Mouse (Mus musculus) liver, embryonic 15.5 days (tissue): ENCODE results near the gene Parp12. TPM values are rescaled to one million over a fixed set of nuclear protein-coding genes. Genes with fewer than 3 reads are reported as not detected.
A peak's percentile ranks its signal among the peaks of the same experiment; 100 is the strongest.

Experiments
- ATAC-seq: fragments of 200-750 bp; cut with Nextera tagmentation; 2 replicates; pipeline ENCODE4 v1.8.0; 2017; ENCODE audit warnings: moderate number of reproducible peaks, mild to moderate bottlenecking, moderate library complexity; ENCODE audit not compliant: insufficient read depth
- H3K27ac ChIP-seq: fragments of 300-500 bp; sonication (generic); replicated peaks from 2 replicates; pipeline ENCODE4 v1.5.1; 2015; ENCODE audit warnings: mild to moderate bottlenecking, inconsistent platforms
- H3K27me3 ChIP-seq: fragments of 300-500 bp; sonication (generic); 2 replicates; pipeline ENCODE4 v1.6.1; 2015; ENCODE audit warnings: mild to moderate bottlenecking, inconsistent platforms
- H3K36me3 ChIP-seq: fragments of 300-500 bp; sonication (generic); replicated peaks from 2 replicates; pipeline ENCODE4 v1.6.1; 2015; ENCODE audit warnings: moderate library complexity, mild to moderate bottlenecking, inconsistent platforms
- H3K4me1 ChIP-seq: fragments of 300-500 bp; sonication (generic); replicated peaks from 2 replicates; pipeline ENCODE4 v1.6.1; 2015; ENCODE audit warnings: inconsistent platforms
- H3K4me2 ChIP-seq: fragments of 300-500 bp; sonication (generic); 2 replicates; pipeline ENCODE4 v1.6.1; 2015; ENCODE audit warnings: moderate library complexity, mild to moderate bottlenecking, inconsistent platforms
- H3K4me3 ChIP-seq: fragments of 300-500 bp; sonication (generic); replicated peaks from 2 replicates; pipeline ENCODE4 v1.5.1; 2015; ENCODE audit warnings: mild to moderate bottlenecking, inconsistent platforms
- H3K9ac ChIP-seq: fragments of 300-500 bp; sonication (generic); 2 replicates; pipeline ENCODE4 v1.6.1; 2015; ENCODE audit warnings: moderate library complexity, mild to moderate bottlenecking, inconsistent platforms
- H3K9me3 ChIP-seq: fragments of 300-500 bp; sonication (generic); replicated peaks from 2 replicates; pipeline ENCODE4 v1.6.1; 2016; ENCODE audit warnings: inconsistent platforms
- WGBS: fragments of 180-500 bp; shearing (Covaris S2); methylation state at CpG from one replicate; pipeline ENCODE4 v1.1.7; 2015; ENCODE audit warnings: mixed read lengths; ENCODE audit not compliant: insufficient replicate concordance; 5-methylcytosine and 5-hydroxymethylcytosine counted together
- polyA plus RNA-seq: library from polyadenylated mRNA; unstranded; fragments of >200 nt; fragmentation: Nextera tagmentation; extraction: Ambion mirVana; gene quantifications from 2 replicates; pipeline ENCODE4 v1.2.1, GENCODE M21; 2015

Gene Parp12
- polyA plus RNA-seq, 1 experiment from 2014 or later: 5.1 TPM

DNA sequence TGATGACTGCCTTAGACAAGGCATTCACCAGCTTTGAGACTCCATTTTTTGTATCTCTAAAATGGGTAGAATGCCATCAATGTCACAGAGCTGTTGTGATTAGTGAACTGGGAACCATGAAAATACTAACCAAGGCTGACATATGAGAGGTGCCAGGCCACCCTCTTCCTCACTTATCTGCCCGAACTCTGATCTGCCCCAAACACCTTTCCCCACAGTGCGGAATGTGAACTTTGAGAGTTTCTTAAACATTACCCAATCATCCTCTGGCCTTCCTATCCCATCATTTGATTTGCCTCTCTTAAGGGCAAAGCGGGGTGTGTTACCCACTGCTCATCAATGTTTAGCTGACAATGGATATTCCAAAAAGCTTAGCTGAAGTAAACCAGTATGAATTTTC, 5.4 kb downstream of the Parp12 start:
- ATAC-seq: no peak
- Histone ChIP-seq H3K27me3 (peaks cover 33% of the 10 kb centered on the region), H3K27ac (no peak overlapping the region), H3K9ac (no peak overlapping the region), H3K9me3 (no peaks in the 10 kb centered on the region), H3K4me2 (no peak overlapping the region), H3K36me3 (no peaks in the 10 kb centered on the region), H3K4me3 (no peak overlapping the region), H3K4me1 (peaks cover 6% of the 10 kb centered on the region)
- WGBS: 61% methylated on average over 3 of the region's 3 CpGs

DNA sequence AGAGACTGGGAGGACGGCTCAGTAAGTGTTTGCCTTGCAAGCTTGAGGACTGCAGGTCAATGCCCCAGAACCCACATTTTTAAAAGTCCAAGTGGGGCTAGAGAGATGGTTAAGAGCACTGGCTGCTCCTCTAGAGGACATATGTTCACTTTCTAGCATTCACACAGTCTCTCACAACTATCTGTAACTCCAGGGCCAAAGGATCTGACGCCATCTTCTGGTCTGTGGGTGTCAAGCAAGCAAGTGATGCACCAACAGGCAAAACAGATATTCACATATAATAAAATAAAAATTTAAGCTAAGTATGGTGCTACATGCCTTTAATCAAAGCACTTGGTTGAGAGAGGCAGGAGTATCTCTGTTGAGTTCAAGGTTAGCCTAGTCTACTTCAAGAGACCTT, 11.3 kb downstream of the Parp12 start:
- H3K36me3 ChIP-seq: no peaks in the 10 kb centered on the region
- no peak overlapping the region for H3K9ac ChIP-seq
- H3K9me3 ChIP-seq: no peaks in the 10 kb centered on the region
- H3K27me3 ChIP-seq: no peaks in the 10 kb centered on the region
- H3K27ac ChIP-seq: no peak overlapping the region
- no peak overlapping the region for H3K4me2 ChIP-seq
- no peak overlapping the region for H3K4me3 ChIP-seq
- WGBS: 51% methylated on average over 2 of the region's 2 CpGs
- no peaks in the 10 kb centered on the region for H3K4me1 ChIP-seq
- no peak for ATAC-seq

DNA sequence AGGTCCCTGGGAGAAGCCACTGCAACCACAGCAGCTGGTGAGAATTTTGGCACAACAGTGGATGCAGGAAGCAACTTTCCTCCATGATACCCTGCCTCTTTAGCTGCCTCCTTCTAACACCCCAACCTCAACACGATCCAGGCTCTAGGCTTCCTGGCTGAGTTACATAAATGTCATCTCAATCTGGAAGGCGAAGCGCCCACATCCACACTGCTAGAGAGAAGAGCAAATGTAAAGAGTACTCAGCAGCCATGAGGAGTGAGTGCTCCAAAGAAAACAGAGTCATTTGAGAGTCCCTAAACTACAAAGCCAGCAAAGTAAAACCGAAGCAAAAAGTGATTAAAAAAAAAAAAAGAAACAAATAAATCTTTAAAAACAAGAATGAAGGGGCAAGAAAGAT, 13.5 kb downstream of the Parp12 start:
- H3K27ac ChIP-seq: no peak overlapping the region
- no peak overlapping the region for H3K4me3 ChIP-seq
- H3K9ac ChIP-seq: no peak overlapping the region
- no peaks in the 10 kb centered on the region for H3K27me3 ChIP-seq
- no peaks in the 10 kb centered on the region for H3K36me3 ChIP-seq
- H3K9me3 ChIP-seq: no peaks in the 10 kb centered on the region
- no peak for ATAC-seq
- H3K4me2 ChIP-seq: no peak overlapping the region
- no peaks in the 10 kb centered on the region for H3K4me1 ChIP-seq
- WGBS: 58% methylated on average over 4 of the region's 4 CpGs

DNA sequence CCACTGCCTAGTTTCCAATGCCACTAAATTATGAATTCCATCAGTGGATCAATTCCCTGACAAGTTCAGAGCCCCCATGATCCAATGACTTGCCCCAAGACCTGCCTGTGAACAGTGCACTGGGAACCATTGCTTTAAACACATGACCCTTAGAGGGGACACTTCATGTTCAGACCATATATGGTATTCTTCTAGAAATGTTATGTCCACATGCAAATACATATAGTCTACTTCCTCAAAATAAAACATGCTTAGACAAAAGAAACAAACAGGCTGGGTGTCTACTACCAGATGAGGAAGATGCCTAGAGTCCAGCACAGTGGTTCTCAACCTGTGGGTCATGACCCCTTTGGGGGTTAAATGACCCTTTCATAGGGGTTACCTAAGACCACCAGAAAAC, 41.7 kb downstream of the Parp12 start:
- no peaks in the 10 kb centered on the region for H3K36me3 ChIP-seq
- no peak overlapping the region for H3K9ac ChIP-seq
- H3K27ac ChIP-seq: no peak overlapping the region
- H3K27me3 ChIP-seq: no peaks in the 10 kb centered on the region
- no peak overlapping the region for H3K4me3 ChIP-seq
- H3K4me2 ChIP-seq: no peak overlapping the region
- H3K9me3 ChIP-seq: no peaks in the 10 kb centered on the region
- ATAC-seq: no peak
- no peaks in the 10 kb centered on the region for H3K4me1 ChIP-seq

DNA sequence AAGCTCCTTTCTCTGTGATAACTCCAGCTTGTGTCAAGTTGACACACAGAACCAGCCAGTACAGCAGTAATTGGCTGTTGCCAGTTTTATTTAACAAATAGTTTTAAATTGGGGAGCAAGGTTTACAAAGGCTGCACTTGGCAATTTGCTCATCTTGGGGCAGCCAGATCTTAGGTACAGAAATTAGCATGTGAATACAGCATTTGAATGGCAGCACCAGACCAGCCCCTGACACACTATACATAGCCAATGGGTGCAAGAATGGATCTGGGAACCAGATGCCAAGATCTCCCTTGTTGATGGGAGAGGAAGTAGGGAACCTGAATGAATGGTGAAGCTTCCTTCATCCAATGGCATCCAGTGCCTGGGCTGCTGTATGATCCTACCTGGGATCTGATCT, 44.0 kb downstream of the Parp12 start:
- no peaks in the 10 kb centered on the region for H3K4me1 ChIP-seq
- no peak overlapping the region for H3K9ac ChIP-seq
- H3K4me2 ChIP-seq: no peak overlapping the region
- no peak overlapping the region for H3K4me3 ChIP-seq
- no peaks in the 10 kb centered on the region for H3K36me3 ChIP-seq
- ATAC-seq: no peak
- H3K9me3 ChIP-seq: no peaks in the 10 kb centered on the region
- no peaks in the 10 kb centered on the region for H3K27me3 ChIP-seq
- H3K27ac ChIP-seq: no peak overlapping the region

DNA sequence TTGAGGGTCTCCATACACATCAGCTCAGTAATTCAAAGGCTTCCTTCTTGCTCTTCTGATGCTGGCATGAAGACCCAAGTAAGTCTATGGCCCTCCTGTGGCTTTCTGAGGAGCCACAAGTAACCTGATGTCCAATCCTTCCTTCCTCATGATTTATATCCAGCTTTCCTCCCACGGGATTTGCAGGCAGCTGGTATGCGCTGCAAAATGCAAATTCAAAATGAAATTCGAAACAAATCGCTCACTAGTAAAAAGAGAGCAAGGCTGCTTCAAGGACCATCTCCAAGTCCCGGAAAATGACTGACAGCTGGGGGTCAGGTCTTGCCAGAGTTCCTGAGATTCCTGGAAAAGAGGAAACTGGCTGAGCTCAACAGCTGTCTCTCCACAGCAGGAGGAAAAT, 45.5 kb downstream of the Parp12 start:
- WGBS: 66% methylated on average over 5 of the region's 5 CpGs
- Histone ChIP-seq H3K4me3 (no peak overlapping the region), H3K4me1 (no peaks in the 10 kb centered on the region), H3K4me2 (no peak overlapping the region), H3K27ac (no peak overlapping the region), H3K9me3 (no peaks in the 10 kb centered on the region), H3K27me3 (no peaks in the 10 kb centered on the region), H3K9ac (no peak overlapping the region), H3K36me3 (no peaks in the 10 kb centered on the region)
- ATAC-seq: no peak

DNA sequence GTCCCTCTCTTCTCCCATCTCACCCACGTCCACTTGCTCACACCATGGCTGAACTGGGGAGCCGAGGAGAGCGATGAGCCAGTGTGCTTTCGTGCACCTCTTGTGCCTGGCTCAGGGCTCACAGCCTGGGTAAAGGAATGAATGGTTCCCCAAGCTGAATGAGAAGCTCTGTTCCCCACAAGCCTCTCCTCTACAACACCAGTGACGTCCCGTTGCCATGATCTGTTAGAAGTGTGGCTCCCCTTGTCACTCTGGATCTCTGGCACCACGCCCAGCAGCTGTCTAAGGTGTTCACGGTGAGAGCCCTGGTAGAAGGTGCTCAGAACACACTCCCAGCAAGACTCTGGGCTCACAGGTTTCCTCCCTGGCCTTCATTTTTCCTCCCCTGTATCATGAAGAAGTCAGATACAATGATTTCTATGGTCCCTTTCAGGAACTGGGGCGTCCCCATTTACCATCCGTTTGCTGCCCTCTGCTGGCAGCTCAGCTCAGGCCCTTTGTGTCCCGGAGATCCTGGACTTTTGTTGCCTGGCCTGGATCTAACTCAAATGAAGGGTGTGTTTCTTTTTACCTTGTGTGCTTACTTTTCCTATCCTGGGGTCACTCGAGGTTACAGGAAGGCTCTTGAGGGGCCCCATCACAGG, 51.1 kb downstream of the Parp12 start:
- no peak overlapping the region for H3K4me2 ChIP-seq
- no peak overlapping the region for H3K9ac ChIP-seq
- peaks cover 4% of the 10 kb centered on the region; the same call in 1 of the 2 replicates for H3K4me1 ChIP-seq
- WGBS: 39% methylated on average over 12 of the region's 12 CpGs
- ATAC-seq: no peak
- H3K36me3 ChIP-seq: no peaks in the 10 kb centered on the region
- no peak overlapping the region for H3K4me3 ChIP-seq
- no peaks in the 10 kb centered on the region for H3K9me3 ChIP-seq
- H3K27ac ChIP-seq: no peak overlapping the region
- no peaks in the 10 kb centered on the region for H3K27me3 ChIP-seq

DNA sequence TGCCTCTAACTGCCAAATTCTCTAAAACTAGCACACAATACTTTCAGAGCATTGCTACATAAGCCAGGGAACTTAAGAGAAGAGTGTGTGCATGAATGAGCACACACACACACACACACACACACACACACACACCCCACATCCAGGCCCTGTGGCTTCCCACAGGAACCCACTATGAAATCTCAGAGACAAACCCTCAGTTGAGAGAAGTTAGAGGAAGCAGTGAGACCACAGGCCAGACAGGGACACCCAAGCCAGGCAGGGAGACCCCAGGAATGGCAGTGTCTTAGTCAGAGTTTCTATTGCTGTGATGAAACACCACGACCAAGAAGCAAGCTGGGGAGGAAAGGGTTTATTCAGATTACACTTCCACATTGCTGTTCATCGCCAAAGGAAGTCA, 54.6 kb downstream of the Parp12 start:
- H3K4me2 ChIP-seq: no peak overlapping the region
- H3K27me3 ChIP-seq: no peaks in the 10 kb centered on the region
- no peak overlapping the region for H3K4me3 ChIP-seq
- no peak for ATAC-seq
- no peak overlapping the region for H3K27ac ChIP-seq
- no peaks in the 10 kb centered on the region for H3K36me3 ChIP-seq
- WGBS: 30% methylated on average over 2 of the region's 2 CpGs
- peaks cover 26% of the 10 kb centered on the region for H3K4me1 ChIP-seq
- H3K9me3 ChIP-seq: no peaks in the 10 kb centered on the region
- H3K9ac ChIP-seq: no peak overlapping the region

DNA sequence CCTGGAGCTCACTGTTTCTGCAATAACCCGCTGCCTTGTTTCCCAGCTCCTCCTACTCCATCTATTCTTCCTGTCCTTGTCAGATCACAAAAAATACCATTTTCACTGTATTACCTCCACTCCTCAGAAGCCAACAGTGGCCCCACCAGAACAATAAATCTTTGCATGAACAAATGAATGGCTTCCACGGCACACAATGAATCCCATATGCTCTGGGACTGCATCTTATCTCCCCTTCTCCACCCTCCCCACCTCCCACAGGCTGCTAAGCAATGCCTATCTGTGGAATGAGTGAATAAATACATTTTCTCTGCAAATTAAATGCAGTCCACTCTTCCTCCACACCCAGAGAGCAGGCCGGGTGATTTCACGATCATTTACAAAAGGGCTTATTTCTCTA, 57.0 kb downstream of the Parp12 start:
- peak overlapping the region; percentile 81; the same call in 1 of the 2 replicates for H3K27ac ChIP-seq
- no peaks in the 10 kb centered on the region for H3K36me3 ChIP-seq
- H3K4me3 ChIP-seq: no peak overlapping the region
- no peak overlapping the region for H3K4me2 ChIP-seq
- 45% methylated on average over 4 of the region's 4 CpGs for WGBS
- no peaks in the 10 kb centered on the region for H3K9me3 ChIP-seq
- H3K9ac ChIP-seq: no peak overlapping the region
- no peaks in the 10 kb centered on the region for H3K27me3 ChIP-seq
- ATAC-seq: no peak
- peaks cover 25% of the 10 kb centered on the region for H3K4me1 ChIP-seq

DNA sequence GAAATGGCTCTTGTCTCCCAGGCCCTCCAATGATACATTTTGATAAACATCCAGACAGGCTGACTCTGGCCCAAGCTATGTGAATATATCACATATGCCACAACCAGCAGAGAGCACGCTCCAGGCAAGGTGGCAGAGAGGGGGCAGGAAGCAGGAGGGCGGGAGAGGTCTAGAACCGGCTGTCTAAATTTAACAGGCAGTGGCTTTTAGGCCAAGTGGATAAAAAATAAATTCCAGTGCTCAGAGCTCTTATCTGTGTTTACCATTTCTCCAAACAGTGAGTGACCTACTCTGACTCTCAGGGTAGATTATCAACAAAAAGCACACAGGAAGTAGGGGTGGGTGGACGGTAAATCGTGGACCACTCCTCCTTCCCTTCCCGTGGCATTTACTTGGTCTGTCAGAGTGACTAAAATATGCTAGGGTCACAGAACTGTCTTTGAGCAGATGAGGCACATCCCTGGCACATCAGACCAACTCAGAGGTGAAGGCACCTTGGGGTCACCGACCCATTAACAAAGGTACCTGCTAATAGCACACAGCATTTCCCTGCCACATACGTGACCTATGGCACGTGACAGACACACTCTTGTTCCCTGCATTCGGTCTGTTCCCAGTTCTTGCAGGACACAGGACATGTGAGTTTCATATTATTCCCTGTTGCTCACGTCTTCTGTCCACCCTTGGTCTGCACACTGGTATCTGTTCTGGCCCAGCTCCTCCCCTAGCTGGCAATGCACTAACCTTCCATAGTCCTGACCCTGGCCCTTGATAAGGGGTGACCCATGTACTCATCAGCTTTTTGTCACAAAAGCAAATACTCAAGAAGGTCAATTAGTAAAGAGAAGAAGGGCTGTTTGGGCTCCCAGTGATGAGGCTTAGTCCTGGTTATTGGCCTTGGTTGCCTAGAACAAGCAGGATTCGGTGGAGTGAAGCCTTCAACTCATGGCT, 58.3 kb downstream of the Parp12 start:
- Histone ChIP-seq H3K9ac (no peak overlapping the region), H3K27ac (peak overlapping the region; percentile 81), H3K27me3 (no peaks in the 10 kb centered on the region), H3K4me2 (0 out of 2 replicates have a peak overlapping the region, but pooled peaks have one; percentile 10), H3K9me3 (no peaks in the 10 kb centered on the region), H3K36me3 (no peaks in the 10 kb centered on the region), H3K4me1 (peaks cover 25% of the 10 kb centered on the region), H3K4me3 (no peak overlapping the region)
- WGBS: 18% methylated on average over 12 of the region's 12 CpGs
- ATAC-seq: peak; percentile 81

DNA sequence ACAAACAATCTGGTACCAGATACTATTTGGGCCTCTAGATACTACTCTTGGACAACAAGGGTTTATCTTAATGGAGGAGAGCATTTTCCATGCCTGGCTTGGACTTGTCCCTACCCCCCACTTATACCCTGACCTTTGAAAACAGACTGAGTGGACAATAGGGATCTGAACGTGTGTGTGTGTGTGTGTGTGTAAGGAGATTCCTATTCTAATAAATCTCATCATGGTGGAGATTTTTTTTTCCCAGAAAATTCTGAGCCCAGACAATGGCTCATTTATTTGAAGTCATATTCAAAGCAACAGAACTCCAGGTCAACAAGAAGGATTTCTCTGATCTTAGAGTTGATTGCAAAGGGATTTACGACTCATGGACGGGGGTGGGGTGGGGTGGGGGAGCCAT, 59.2 kb downstream of the Parp12 start:
- Histone ChIP-seq H3K4me2 (no peak overlapping the region), H3K27me3 (no peaks in the 10 kb centered on the region), H3K36me3 (no peaks in the 10 kb centered on the region), H3K27ac (peak overlapping the region; percentile 81), H3K4me3 (no peak overlapping the region), H3K4me1 (peaks cover 25% of the 10 kb centered on the region), H3K9me3 (no peaks in the 10 kb centered on the region), H3K9ac (no peak overlapping the region)
- ATAC-seq: no peak
- 29% methylated on average over 3 of the region's 3 CpGs for WGBS
